ENCODE assay signal across 23 mouse cellular contexts in genomic region chr1:144604071-144604470, GRCm38 (mm10). TPM values are rescaled to one million over a fixed set of nuclear protein-coding genes. Genes with fewer than 3 reads are reported as not detected.
"Had no signal": no experiment of that assay in that cellular context is flagged by ENCODE, and none has a peak within 500 bp of the region (broad histone marks: within the 10 kb centered on the region; RNA-seq: fewer than 3 reads in every experiment).

No protein-coding gene starts in this region.

- H3K9me3 ChIP-seq: liver, embryonic 15.5 days; midbrain, embryonic 10.5 days; midbrain, embryonic 12.5 days; neural tube, embryonic 13.5 days; neural tube, embryonic 15.5 days; stomach, embryonic 15.5 days had no signal

- H3K27me3 ChIP-seq: liver, embryonic 15.5 days; midbrain, embryonic 12.5 days; neural tube, embryonic 13.5 days; neural tube, embryonic 15.5 days; stomach, embryonic 15.5 days had no signal

- H3K4me2 ChIP-seq: liver, embryonic 15.5 days; lung, embryonic 14.5 days; midbrain, embryonic 12.5 days; neural tube, embryonic 13.5 days; neural tube, embryonic 15.5 days; stomach, embryonic 15.5 days had no signal

- H3K36me3 ChIP-seq: liver, embryonic 15.5 days; midbrain, embryonic 10.5 days; midbrain, embryonic 12.5 days; neural tube, embryonic 13.5 days; neural tube, embryonic 15.5 days; stomach, embryonic 15.5 days had no signal

- H3K4me3 ChIP-seq: liver, embryonic 15.5 days; midbrain, embryonic 10.5 days; midbrain, embryonic 12.5 days; myocyte; neural tube, embryonic 13.5 days; neural tube, embryonic 15.5 days; stomach, embryonic 15.5 days had no signal

- H3K4me1 ChIP-seq: liver, embryonic 15.5 days; midbrain, embryonic 10.5 days; midbrain, embryonic 12.5 days; neural tube, embryonic 13.5 days; neural tube, embryonic 15.5 days; stomach, embryonic 15.5 days had no signal

- H3K27ac ChIP-seq: liver, embryonic 15.5 days; midbrain, embryonic 10.5 days; midbrain, embryonic 12.5 days; neural tube, embryonic 13.5 days; neural tube, embryonic 15.5 days; stomach, embryonic 15.5 days; stomach, postnatal 0 days had no signal

- DNase-seq: liver, postnatal 0 days; lung, embryonic 14.5 days; lung, postnatal 10 days; lung, postnatal 4 days; midbrain, embryonic 14.5 days; right cerebral cortex, postnatal 14 days; thymus, adult 2 months; thymus, postnatal 36 days had no signal

- H3K9ac ChIP-seq: liver, embryonic 15.5 days; liver, postnatal 0 days; lung, embryonic 14.5 days; midbrain, embryonic 12.5 days; neural tube, embryonic 13.5 days; neural tube, embryonic 15.5 days; stomach, embryonic 15.5 days had no signal

- ATAC-seq: liver, postnatal 0 days; midbrain, embryonic 16.5 days had no signal

RNA-seq across cellular contexts. Expression of gene Rgs21, which starts 36.6 kb away (rescaled TPM):
- total RNA-seq: megakaryocyte, adult 5-6 weeks; megakaryocyte-erythroid progenitor cell, adult 5-6 weeks had no signal
- polyA plus RNA-seq: liver, embryonic 15.5 days; liver, postnatal 0 days; lung, embryonic 14.5 days; lung, embryonic 16.5 days; midbrain, embryonic 10.5 days; midbrain, embryonic 12.5 days; midbrain, embryonic 14.5 days; midbrain, embryonic 16.5 days; myocyte; neural tube, embryonic 11.5 days; neural tube, embryonic 13.5 days; neural tube, embryonic 15.5 days; spleen, adult 2 months; stomach, embryonic 15.5 days; stomach, postnatal 0 days; testis, adult 2 months; thymus, adult 2 months had no signal
